Mouse (Mus musculus) midbrain, embryonic 12.5 days (tissue): ENCODE measurements around the gene Cyp2j13. TPM values are rescaled to one million over a fixed set of nuclear protein-coding genes. Genes with fewer than 3 reads are reported as not detected.
"Not testable (repeated sequence)": the region's sequence is repeated elsewhere in the genome, so short reads cannot be mapped to it uniquely, and the experiment has no call there.

Experiments used
- ATAC-seq: fragments of 200-750 bp; cut with Nextera tagmentation; 2 replicates; pipeline ENCODE4 v1.8.0; 2017; ENCODE audit warnings: low read depth, moderate TSS enrichment, moderate library complexity; ENCODE audit not compliant: low FRiP score
- H3K27ac ChIP-seq: fragments of 300-500 bp; sonication (generic); replicated peaks from 2 replicates; pipeline ENCODE4 v1.5.1; 2016; ENCODE audit warnings: mild to moderate bottlenecking
- H3K27me3 ChIP-seq: fragments of 300-500 bp; sonication (generic); 2 replicates; pipeline ENCODE4 v1.6.1; 2016; ENCODE audit warnings: mild to moderate bottlenecking
- H3K36me3 ChIP-seq: fragments of 300-500 bp; sonication (generic); 2 replicates; pipeline ENCODE4 v1.6.1; 2016
- H3K4me1 ChIP-seq: fragments of 300-500 bp; sonication (generic); 2 replicates; pipeline ENCODE4 v1.6.1; 2016
- H3K4me2 ChIP-seq: fragments of 300-500 bp; sonication (generic); replicated peaks from 2 replicates; pipeline ENCODE4 v1.6.1; 2016; ENCODE audit warnings: mild to moderate bottlenecking, moderate library complexity
- H3K4me3 ChIP-seq: fragments of 300-500 bp; sonication (generic); 2 replicates; pipeline ENCODE4 v1.5.1; 2016; ENCODE audit warnings: mild to moderate bottlenecking
- H3K9ac ChIP-seq: fragments of 300-500 bp; sonication (generic); replicated peaks from 2 replicates; pipeline ENCODE4 v1.6.1; 2016; ENCODE audit warnings: mild to moderate bottlenecking, moderate library complexity
- H3K9me3 ChIP-seq: fragments of 300-500 bp; sonication (generic); 2 replicates; pipeline ENCODE4 v1.6.1; 2016; ENCODE audit warnings: mild to moderate bottlenecking
- WGBS: fragments of 180-500 bp; shearing (Covaris S2); methylation state at CpG from one replicate; pipeline ENCODE4 v1.1.7; 2016; 5-methylcytosine and 5-hydroxymethylcytosine counted together
- polyA plus RNA-seq: library from polyadenylated mRNA; unstranded; fragments of >200 nt; fragmentation: Nextera tagmentation; extraction: Ambion mirVana; gene quantifications from 2 replicates; pipeline ENCODE4 v1.2.1, GENCODE M21; 2016

Cyp2j13 gene
- not detected in 2 replicates for polyA plus RNA-seq

GRCm38 (mm10) chr4:96077261-96078125, at the start of gene Cyp2j13:
TSS of gene Cyp2j13 (minus strand) at chr4:96077546.
- peak within 1 kb of the TSS; percentile 49 for H3K4me2 ChIP-seq
- 7% methylated on average over 19 of the region's 20 CpGs for WGBS
- no peaks in the 10 kb centered on the region for H3K9me3 ChIP-seq
- ATAC-seq: peak; percentile 87
- no peak within 1 kb of the TSS for H3K9ac ChIP-seq
- H3K27me3 ChIP-seq: no peaks in the 10 kb centered on the region
- peaks cover 9% of the 10 kb centered on the region for H3K4me1 ChIP-seq
- no peak within 1 kb of the TSS for H3K27ac ChIP-seq
- no peaks in the 10 kb centered on the region for H3K36me3 ChIP-seq
- peak within 1 kb of the TSS; percentile 21 for H3K4me3 ChIP-seq

DNA sequence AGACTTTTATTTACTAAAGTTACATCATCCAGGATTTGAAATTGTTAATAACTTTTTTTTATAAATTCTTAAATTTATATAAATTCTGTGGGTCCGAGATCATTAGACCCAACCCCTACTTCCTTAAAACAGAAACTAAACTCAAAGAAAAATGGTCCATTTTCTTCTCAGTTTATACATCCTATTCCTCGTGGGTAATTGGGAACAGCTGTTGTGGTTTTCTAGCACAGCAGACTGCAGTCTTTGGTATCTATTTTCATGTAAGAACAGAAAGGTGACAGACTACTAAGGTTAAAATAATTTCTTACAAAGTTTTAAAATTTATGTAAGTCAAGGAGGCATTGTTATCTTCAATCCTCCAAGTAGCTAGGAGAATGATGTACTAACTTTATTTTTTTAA, 19.5 kb upstream of the Cyp2j13 start:
- Histone ChIP-seq H3K27me3 (no peaks in the 10 kb centered on the region), H3K27ac (no peak overlapping the region), H3K4me2 (no peak overlapping the region), H3K4me3 (no peak overlapping the region), H3K9ac (no peak overlapping the region), H3K4me1 (no peaks in the 10 kb centered on the region), H3K36me3 (no peaks in the 10 kb centered on the region), H3K9me3 (no peaks in the 10 kb centered on the region)
- no peak for ATAC-seq
- 74% methylated on average over 2 of the region's 2 CpGs for WGBS

DNA sequence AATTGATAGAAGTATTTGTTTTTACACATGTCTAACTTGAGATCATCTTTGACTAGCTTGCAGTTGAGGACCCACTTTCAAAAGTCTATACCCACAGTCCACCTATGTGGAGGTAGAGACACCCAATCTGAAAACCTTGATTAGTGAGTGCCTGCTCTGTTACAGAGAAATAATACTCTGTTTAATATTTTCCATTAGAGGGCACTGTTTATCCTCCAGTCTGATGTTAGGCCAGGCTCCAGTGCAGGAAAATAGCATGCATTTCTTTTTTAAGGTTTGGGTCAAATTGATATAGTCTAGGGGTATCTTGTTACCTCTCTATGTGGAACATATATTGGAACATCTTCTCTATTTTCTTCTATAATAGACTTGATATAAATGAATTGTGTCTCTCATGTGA, 14.5 kb upstream of the Cyp2j13 start:
- Histone ChIP-seq H3K9me3 (no peaks in the 10 kb centered on the region), H3K27me3 (no peaks in the 10 kb centered on the region), H3K4me2 (no peak overlapping the region), H3K27ac (no peak overlapping the region), H3K9ac (no peak overlapping the region), H3K4me1 (no peaks in the 10 kb centered on the region), H3K4me3 (no peak overlapping the region), H3K36me3 (no peaks in the 10 kb centered on the region)
- ATAC-seq: no peak

GRCm38 (mm10) chr4:96089356-96090048, 12.2 kb upstream of the Cyp2j13 start:
- not testable (repeated sequence) for H3K36me3 ChIP-seq, H3K27ac ChIP-seq
- WGBS: 44% methylated on average over 6 of the region's 6 CpGs

DNA sequence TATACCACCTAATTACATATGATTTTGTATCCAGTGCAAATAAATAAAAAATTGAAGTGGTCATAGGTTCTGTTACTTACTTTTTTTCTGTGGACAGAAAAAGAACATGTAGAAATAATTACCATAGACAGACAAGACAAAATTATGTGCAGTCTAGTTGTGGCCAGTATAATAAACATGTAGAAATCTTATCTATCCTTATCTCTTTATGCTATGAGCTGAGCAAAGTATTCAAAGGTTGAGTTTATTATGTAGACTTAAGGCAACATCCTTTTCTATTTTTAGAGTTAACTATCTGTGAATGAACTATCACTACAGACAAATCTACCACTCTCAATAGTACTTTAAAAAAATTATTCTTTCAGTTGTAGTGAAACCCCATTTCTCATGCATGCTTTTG, 962 bp upstream of the Cyp2j13 start:
- no peak for ATAC-seq
- H3K4me3 ChIP-seq: no peak overlapping the region
- H3K36me3 ChIP-seq: no peaks in the 10 kb centered on the region
- no peaks in the 10 kb centered on the region for H3K27me3 ChIP-seq
- no peak overlapping the region for H3K9ac ChIP-seq
- no peak overlapping the region for H3K27ac ChIP-seq
- no peak overlapping the region for H3K4me2 ChIP-seq
- no peaks in the 10 kb centered on the region for H3K9me3 ChIP-seq
- H3K4me1 ChIP-seq: peaks cover 9% of the 10 kb centered on the region

More at GRCm38 (mm10) chr4:96089356-96090048, 12.2 kb upstream of the Cyp2j13 start:
- not testable (repeated sequence) for H3K4me1 ChIP-seq, H3K27me3 ChIP-seq, H3K4me2 ChIP-seq, ATAC-seq, H3K4me3 ChIP-seq, H3K9me3 ChIP-seq, H3K9ac ChIP-seq

GRCm38 (mm10) chr4:96062045-96062444, 15.3 kb downstream of the Cyp2j13 start:
- Histone ChIP-seq H3K4me2 (no peak overlapping the region), H3K4me3 (no peak overlapping the region), H3K9me3 (no peaks in the 10 kb centered on the region), H3K36me3 (no peaks in the 10 kb centered on the region), H3K4me1 (no peaks in the 10 kb centered on the region), H3K27ac (no peak overlapping the region), H3K27me3 (no peaks in the 10 kb centered on the region), H3K9ac (no peak overlapping the region)
- WGBS: 88% methylated on average over 2 of the region's 2 CpGs
- ATAC-seq: no peak

GRCm38 (mm10) chr4:96060106-96060505, 17.2 kb downstream of the Cyp2j13 start:
- 94% methylated on average over 2 of the region's 2 CpGs for WGBS
- Histone ChIP-seq H3K9ac (no peak overlapping the region), H3K27me3 (no peaks in the 10 kb centered on the region), H3K9me3 (no peaks in the 10 kb centered on the region), H3K4me3 (no peak overlapping the region), H3K27ac (no peak overlapping the region), H3K4me1 (no peaks in the 10 kb centered on the region), H3K36me3 (no peaks in the 10 kb centered on the region), H3K4me2 (no peak overlapping the region)
- ATAC-seq: no peak

GRCm38 (mm10) chr4:96028412-96028811, 48.9 kb downstream of the Cyp2j13 start:
- H3K9me3 ChIP-seq: no peaks in the 10 kb centered on the region
- H3K4me3 ChIP-seq: no peak overlapping the region
- H3K27me3 ChIP-seq: no peaks in the 10 kb centered on the region
- H3K4me1 ChIP-seq: no peaks in the 10 kb centered on the region
- ATAC-seq: no peak
- 100% methylated on average over 1 of the region's 1 CpGs for WGBS
- no peaks in the 10 kb centered on the region for H3K36me3 ChIP-seq
- no peak overlapping the region for H3K27ac ChIP-seq
- no peak overlapping the region for H3K4me2 ChIP-seq
- H3K9ac ChIP-seq: no peak overlapping the region

- no peaks in the 10 kb centered on the region for H3K9me3 ChIP-seq
- H3K4me3 ChIP-seq: no peak overlapping the region
- no peaks in the 10 kb centered on the region for H3K4me1 ChIP-seq
- H3K36me3 ChIP-seq: peaks cover 7% of the 10 kb centered on the region
- ATAC-seq: 0 out of 2 replicates have a peak, but pooled peaks have one; percentile 54
- H3K27me3 ChIP-seq: no peaks in the 10 kb centered on the region
- H3K4me2 ChIP-seq: no peak overlapping the region
- H3K27ac ChIP-seq: no peak overlapping the region
- H3K9ac ChIP-seq: no peak overlapping the region
Measured at GRCm38 (mm10) chr4:96022803-96023202, 54.5 kb downstream of the Cyp2j13 start.

DNA sequence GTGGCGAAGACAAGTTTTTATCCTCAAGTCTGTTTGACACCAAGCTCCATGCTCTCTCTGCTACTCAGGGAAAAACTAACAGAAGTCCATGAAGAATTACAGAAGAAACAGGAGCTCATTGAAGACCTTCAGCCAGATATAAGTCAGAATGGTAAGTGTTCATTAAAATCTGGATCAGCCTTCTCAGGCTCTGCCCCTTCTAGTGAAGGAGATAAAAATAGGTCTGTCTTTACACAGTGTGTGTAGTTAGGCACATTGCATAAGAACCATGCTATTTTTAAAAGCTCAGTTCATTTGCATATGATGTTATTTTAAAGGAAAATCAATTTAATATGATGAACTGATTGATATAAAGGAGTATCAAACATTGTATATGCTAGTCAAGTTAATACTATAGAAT, 60.5 kb downstream of the Cyp2j13 start:
- no peak overlapping the region for H3K9ac ChIP-seq
- H3K27me3 ChIP-seq: no peaks in the 10 kb centered on the region
- H3K36me3 ChIP-seq: peaks cover 9% of the 10 kb centered on the region
- no peak overlapping the region for H3K4me2 ChIP-seq
- ATAC-seq: no peak
- no peak overlapping the region for H3K27ac ChIP-seq
- WGBS: 93% methylated on average over 1 of the region's 1 CpGs
- no peaks in the 10 kb centered on the region for H3K9me3 ChIP-seq
- no peak overlapping the region for H3K4me3 ChIP-seq
- no peaks in the 10 kb centered on the region for H3K4me1 ChIP-seq

GRCm38 (mm10) chr4:95982221-95982620, 95.1 kb downstream of the Cyp2j13 start:
- not testable (repeated sequence) for H3K27ac ChIP-seq, H3K9ac ChIP-seq, H3K4me2 ChIP-seq, ATAC-seq, H3K4me3 ChIP-seq, H3K27me3 ChIP-seq, H3K9me3 ChIP-seq, H3K4me1 ChIP-seq, H3K36me3 ChIP-seq
- 91% methylated on average over 17 of the region's 17 CpGs for WGBS
